Mouse (Mus musculus) right cerebral cortex, postnatal 25 days (tissue): ENCODE measurements around the gene Selenom.

Source experiments
- DNase-seq: peaks from one replicate; pipeline ENCODE4 v3.0.0; 2022

The Selenom gene

DNA sequence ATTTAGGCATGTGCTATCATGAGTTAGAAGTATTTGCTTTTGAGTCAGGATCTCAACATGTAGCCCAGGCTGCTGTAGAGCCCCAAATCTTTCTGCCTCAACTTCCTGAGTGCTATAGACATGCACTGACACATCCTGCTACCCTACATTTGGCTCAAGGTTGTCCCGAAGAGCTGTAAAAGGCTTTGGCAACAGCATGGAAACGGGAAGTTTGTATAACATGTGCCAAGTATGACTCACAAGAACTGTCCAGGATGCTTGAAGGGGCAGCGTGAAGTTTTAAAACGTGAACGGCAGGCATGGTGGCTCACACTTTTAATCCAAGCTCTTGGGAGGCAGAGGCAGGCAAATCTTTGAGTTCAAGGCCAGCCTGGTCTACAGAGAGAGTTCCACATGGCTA, 45.7 kb downstream of the Selenom start:
- no peak for DNase-seq

DNA sequence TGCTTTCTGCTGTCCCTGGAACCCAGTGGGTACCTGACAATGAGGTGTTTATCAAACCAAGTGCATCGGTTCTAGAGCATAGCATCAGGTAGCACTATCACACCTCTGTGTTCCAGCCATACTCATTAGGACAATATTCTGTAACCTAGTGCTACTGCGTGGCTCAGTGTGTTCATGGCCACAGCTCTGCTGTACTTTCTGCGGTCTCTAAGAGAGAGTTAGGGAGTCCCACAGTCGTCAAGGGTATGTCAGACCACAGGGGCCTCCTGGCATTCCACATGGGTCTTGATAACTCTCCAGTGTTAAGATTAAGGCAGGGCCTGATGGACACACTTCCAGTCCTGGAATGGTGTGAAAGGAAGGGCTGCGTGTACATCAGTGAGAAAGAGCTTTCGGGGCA, 49.4 kb downstream of the Selenom start:
- DNase-seq, result no peak

DNA sequence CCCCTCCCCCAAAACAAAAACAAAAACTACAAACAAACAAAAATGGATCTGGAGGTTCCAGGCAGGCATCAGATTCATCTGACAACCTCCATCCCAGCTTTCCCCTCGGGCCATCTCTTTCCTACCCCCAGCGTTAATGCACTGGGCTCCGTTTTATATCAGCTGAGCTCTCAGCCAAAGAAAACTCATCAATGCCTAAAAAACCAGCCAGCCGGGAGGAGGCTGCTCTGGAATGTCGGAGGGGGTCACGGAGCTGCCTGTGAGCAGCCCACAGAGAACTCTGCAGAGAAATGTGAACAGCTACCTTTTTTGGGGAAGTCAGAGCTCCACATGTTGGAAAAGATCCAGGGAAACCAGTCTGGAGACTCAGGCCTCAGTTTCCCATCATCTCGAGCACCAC, 50.0 kb downstream of the Selenom start:
- DNase-seq, result no peak

DNA sequence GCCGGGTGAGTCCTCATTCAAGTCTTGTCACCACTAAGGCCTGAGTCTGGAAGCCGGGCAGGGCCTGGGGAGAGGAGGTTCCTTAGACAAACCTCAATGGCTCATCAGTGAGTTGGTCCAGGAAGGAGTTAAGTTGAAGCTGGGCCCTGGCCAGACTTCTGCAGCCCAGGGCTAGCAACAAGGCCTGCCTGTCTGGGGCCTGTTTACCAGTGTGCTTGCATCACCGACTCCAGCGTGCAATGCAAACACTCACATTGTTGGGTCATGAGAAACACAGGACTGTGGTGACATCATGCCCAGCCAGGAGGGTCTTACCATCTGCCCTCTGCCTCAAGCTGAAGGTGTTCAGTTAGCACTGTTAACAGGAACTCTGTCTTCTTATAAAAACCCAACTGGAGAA, 51.5 kb downstream of the Selenom start:
- DNase-seq, result no peak
